Mouse (Mus musculus): ENCODE results near the gene Wnk4.
"Not testable (repeated sequence)": the region's sequence is repeated elsewhere in the genome, so short reads cannot be mapped to it uniquely, and the experiment has no call there.

Gene Wnk4

DNA sequence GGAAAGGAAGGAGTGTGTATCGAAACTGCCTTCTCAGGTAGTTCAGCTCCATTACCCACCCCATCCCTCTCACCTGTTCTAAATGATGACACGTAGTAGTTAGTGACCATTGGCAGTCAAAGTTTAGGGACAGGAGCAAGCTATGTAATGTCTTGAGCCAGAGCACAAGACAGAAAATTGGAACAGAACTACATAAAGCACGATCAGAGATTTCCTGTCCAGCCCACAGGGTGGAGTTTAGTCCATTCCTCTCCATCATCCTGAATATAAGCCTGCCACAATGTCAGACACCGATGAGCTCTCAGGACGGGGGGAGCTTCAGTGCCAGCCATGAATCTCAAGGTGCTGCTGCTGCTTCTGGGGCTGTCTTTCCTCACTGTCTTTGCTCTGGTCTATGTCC, 64.4 kb downstream of the Wnk4 start, which contains the start of gene Aoc2:
Gene Aoc2 (plus strand): TSS at position 301 of the 400 bp plus-strand sequence.
- no peak for DNase-seq

DNA sequence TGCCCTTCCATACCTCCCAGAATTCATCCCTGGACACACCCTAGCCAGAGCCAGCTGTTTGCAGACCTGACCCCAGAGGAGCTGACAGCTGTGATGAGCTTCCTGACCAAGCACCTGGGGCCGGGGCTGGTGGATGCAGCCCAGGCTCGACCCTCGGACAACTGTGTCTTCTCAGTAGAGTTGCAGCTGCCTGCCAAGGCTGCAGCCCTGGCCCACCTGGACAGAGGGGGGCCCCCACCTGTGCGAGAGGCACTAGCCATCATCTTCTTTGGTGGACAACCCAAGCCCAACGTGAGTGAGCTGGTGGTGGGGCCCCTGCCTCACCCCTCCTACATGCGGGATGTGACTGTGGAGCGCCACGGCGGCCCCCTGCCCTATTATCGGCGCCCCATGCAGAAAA, 64.8 kb downstream of the Wnk4 start:
- not testable (repeated sequence) for DNase-seq

DNA sequence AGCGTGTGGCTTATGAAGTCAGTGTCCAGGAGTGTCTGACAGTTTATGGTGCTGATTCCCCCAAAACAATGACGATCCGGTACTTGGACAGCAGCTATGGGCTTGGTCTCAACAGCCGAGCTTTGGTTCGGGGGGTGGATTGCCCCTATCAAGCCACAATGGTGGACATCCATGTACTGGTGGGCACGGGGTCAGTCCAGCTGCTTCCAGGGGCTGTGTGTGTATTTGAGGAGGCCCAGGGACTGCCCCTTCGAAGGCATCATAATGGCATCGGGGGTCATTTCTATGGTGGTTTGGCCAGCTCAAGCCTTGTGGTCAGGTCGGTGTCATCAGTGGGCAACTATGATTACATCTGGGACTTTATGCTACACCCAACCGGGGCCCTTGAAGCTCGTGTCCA, 65.8 kb downstream of the Wnk4 start:
- no peak for DNase-seq

Measured in layer of hippocampus, adult 9-11 months (tissue).